Mouse (Mus musculus) limb, embryonic 14.5 days (tissue): ENCODE measurements at regions not wholly inside any gene's neighbourhood (a gene's known extent, or its start where the extent isn't known, plus 50 kb on each side); places are given as distances from the start of the nearest gene placed in this dataset.

Source experiments
- ATAC-seq: fragments of 200-750 bp; cut with Nextera tagmentation; 2 replicates; pipeline ENCODE4 v1.8.0; 2017; ENCODE audit warnings: low read depth, moderate number of reproducible peaks, moderate TSS enrichment; ENCODE audit not compliant: low FRiP score
- DNase-seq: peaks from one replicate; pipeline ENCODE4 v3.0.0-alpha.2; 2015; ENCODE audit warnings: low spot score
- H3K27ac ChIP-seq: fragments of 300-500 bp; sonication (generic); replicated peaks from 2 replicates; pipeline ENCODE4 v1.5.1; 2014; ENCODE audit warnings: low read depth, mild to moderate bottlenecking, low read length, moderate library complexity, mixed read lengths
- H3K27me3 ChIP-seq: fragments of 300-500 bp; sonication (generic); 2 replicates; pipeline ENCODE4 v1.6.1; 2014; ENCODE audit warnings: low read length, mixed read lengths; ENCODE audit not compliant: control insufficient read depth, insufficient read depth
- H3K36me3 ChIP-seq: fragments of 300-500 bp; sonication (generic); 2 replicates; pipeline ENCODE4 v1.6.1; 2014; ENCODE audit warnings: mild to moderate bottlenecking, low read length, moderate library complexity, mixed read lengths; ENCODE audit not compliant: control insufficient read depth, insufficient read depth
- H3K4me1 ChIP-seq: fragments of 300-500 bp; sonication (generic); 2 replicates; pipeline ENCODE4 v1.6.1; 2014; ENCODE audit warnings: antibody characterized with exemption, low read length, mixed read lengths; ENCODE audit not compliant: control insufficient read depth, insufficient read depth
- H3K4me2 ChIP-seq: fragments of 300-500 bp; sonication (generic); replicated peaks from 2 replicates; pipeline ENCODE4 v1.6.1; 2014; ENCODE audit warnings: low read depth, mild to moderate bottlenecking, low read length, moderate library complexity; ENCODE audit not compliant: severe bottlenecking
- H3K4me3 ChIP-seq: fragments of 300-500 bp; sonication (generic); replicated peaks from 2 replicates; pipeline ENCODE4 v1.5.1; 2014; ENCODE audit warnings: low read length
- H3K9ac ChIP-seq: fragments of 300-500 bp; sonication (generic); 2 replicates; pipeline ENCODE4 v1.6.1; 2014; ENCODE audit warnings: mild to moderate bottlenecking, low read depth, low read length, moderate library complexity; ENCODE audit not compliant: severe bottlenecking
- H3K9me3 ChIP-seq: fragments of 300-500 bp; sonication (generic); 2 replicates; pipeline ENCODE4 v1.6.1; 2016; ENCODE audit warnings: low read length; ENCODE audit not compliant: control insufficient read depth
- POLR2A ChIP-seq: fragments of 200-500 bp; IDR thresholded peaks from 2 replicates; pipeline ENCODE4 v1.8.0; 2012; ENCODE audit warnings: inconsistent platforms, mild to moderate bottlenecking, moderate library complexity, borderline replicate concordance; ENCODE audit not compliant: insufficient read depth, insufficient read length; ENCODE audit errors: extremely low read depth
- WGBS: fragments of 180-500 bp; shearing (Covaris S2); extraction: QIAGEN DNeasy Blood & Tissue Kit; methylation state at CpG from one replicate; pipeline ENCODE4 v1.1.7; 2014; 5-methylcytosine and 5-hydroxymethylcytosine counted together

GRCm38 (mm10) chr3:102663711-102664110, 70.6 kb upstream of the Tspan2 start:
- 74% methylated on average over 5 of the region's 5 CpGs for WGBS
- ATAC-seq = no peak
- TF ChIP-seq POLR2A = no peak

GRCm38 (mm10) chr3:102664665-102665190, 69.6 kb upstream of the Tspan2 start:
- Histone ChIP-seq H3K27me3 (no peaks in the 10 kb centered on the region), H3K9me3 (no peaks in the 10 kb centered on the region), H3K4me1 (0 out of 2 replicates have a peak, but pooled peaks cover 7% of the 10 kb centered on the region), H3K36me3 (no peaks in the 10 kb centered on the region), H3K4me3 (no peak overlapping the region), H3K4me2 (no peak overlapping the region), H3K27ac (no peak overlapping the region), H3K9ac (no peak overlapping the region)
- WGBS = 73% methylated on average over 6 of the region's 6 CpGs
- TF ChIP-seq POLR2A = no peak
- ATAC-seq = no peak
- DNase-seq = no peak

More at GRCm38 (mm10) chr3:102663711-102664110, 70.6 kb upstream of the Tspan2 start:
- Histone ChIP-seq H3K9ac (no peak overlapping the region), H3K9me3 (no peaks in the 10 kb centered on the region), H3K27ac (no peak overlapping the region), H3K4me2 (no peak overlapping the region), H3K4me3 (no peak overlapping the region), H3K36me3 (no peaks in the 10 kb centered on the region), H3K27me3 (no peaks in the 10 kb centered on the region), H3K4me1 (0 out of 2 replicates have a peak, but pooled peaks cover 7% of the 10 kb centered on the region)
- DNase-seq = no peak

DNA sequence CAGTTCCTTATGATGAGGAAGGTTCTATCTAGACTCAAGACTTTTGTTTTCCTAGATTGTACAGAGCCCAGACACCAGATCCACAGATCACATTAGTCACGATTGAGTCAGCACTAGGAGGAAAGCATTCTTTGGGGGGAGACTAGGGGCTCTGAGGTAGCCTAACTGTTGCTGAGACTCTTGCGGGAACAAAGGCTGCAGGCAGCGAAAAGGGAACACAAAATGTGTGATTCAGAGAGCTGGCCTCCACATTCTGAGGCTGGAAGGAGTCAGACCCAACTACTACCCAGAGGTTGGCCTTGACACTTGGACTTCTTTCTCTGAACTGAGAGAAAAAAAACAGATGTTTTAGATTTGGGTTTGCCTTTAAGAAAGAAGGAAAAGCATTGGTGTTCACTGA, 66.5 kb upstream of the Tspan2 start:
- TF ChIP-seq POLR2A = no peak
- Histone ChIP-seq H3K9me3 (no peaks in the 10 kb centered on the region), H3K9ac (no peak overlapping the region), H3K4me2 (no peak overlapping the region), H3K36me3 (no peaks in the 10 kb centered on the region), H3K27me3 (no peaks in the 10 kb centered on the region), H3K27ac (no peak overlapping the region), H3K4me1 (0 out of 2 replicates have a peak, but pooled peaks cover 11% of the 10 kb centered on the region), H3K4me3 (no peak overlapping the region)
- WGBS = 68% methylated on average over 3 of the region's 3 CpGs
- no peak for DNase-seq
- ATAC-seq = no peak

GRCm38 (mm10) chr3:102668556-102668955, 65.8 kb upstream of the Tspan2 start:
- no peak overlapping the region for H3K4me3 ChIP-seq
- no peak for ATAC-seq
- no peak for DNase-seq
- no peaks in the 10 kb centered on the region for H3K9me3 ChIP-seq
- 0 out of 2 replicates have a peak, but pooled peaks cover 11% of the 10 kb centered on the region for H3K4me1 ChIP-seq
- H3K27me3 ChIP-seq = no peaks in the 10 kb centered on the region
- 94% methylated on average over 3 of the region's 3 CpGs for WGBS
- no peak overlapping the region for H3K4me2 ChIP-seq
- no peak overlapping the region for H3K27ac ChIP-seq
- H3K9ac ChIP-seq = no peak overlapping the region
- no peak for TF ChIP-seq POLR2A
- no peaks in the 10 kb centered on the region for H3K36me3 ChIP-seq

DNA sequence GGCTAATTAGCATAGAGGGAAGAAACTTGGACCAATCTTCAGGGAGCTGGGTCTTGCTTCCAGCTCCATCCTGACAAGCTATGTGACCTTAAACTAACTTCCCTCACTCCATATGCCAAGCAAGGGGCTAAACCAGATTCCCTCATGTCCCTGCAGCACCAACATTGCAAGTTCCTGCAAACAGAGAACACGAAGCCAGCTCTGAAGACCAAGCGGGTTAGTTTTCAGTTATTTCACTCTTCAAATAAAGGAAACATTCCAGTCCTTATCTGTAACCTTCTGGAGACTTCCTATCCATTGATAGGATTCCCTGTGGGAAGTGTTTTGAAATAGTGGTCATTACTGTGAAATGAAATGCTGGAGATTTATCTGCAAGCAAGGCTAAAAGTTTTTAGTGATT, 64.4 kb upstream of the Tspan2 start:
- Histone ChIP-seq H3K27me3 (no peaks in the 10 kb centered on the region), H3K4me1 (0 out of 2 replicates have a peak, but pooled peaks cover 4% of the 10 kb centered on the region), H3K36me3 (no peaks in the 10 kb centered on the region), H3K4me3 (no peak overlapping the region), H3K9me3 (no peaks in the 10 kb centered on the region), H3K4me2 (no peak overlapping the region), H3K9ac (no peak overlapping the region), H3K27ac (no peak overlapping the region)
- 75% methylated on average over 2 of the region's 2 CpGs for WGBS
- DNase-seq = no peak
- TF ChIP-seq POLR2A = no peak
- ATAC-seq = no peak
